Mouse (Mus musculus) NIH3T3 (cell line): ENCODE results near the gene Dab2ip.

Experiments used
- DNase-seq: peaks from one replicate; pipeline ENCODE4 v3.0.0-alpha.2; 2012; ENCODE audit warnings: low read depth

The Dab2ip gene

GRCm38 (mm10) chr2:35558826-35559550 is 922 bp downstream of the Dab2ip start:
- no peak for DNase-seq

- DNase-seq: peak; percentile 41
Observed at GRCm38 (mm10) chr2:35559551-35559835, 1.4 kb downstream of the Dab2ip start.

GRCm38 (mm10) chr2:35563722-35564121 is 5.7 kb downstream of the Dab2ip start:
- DNase-seq: no peak

- no peak for DNase-seq
Observed at GRCm38 (mm10) chr2:35565051-35565836, 7.2 kb downstream of the Dab2ip start.

GRCm38 (mm10) chr2:35566957-35567693 is 9.1 kb downstream of the Dab2ip start:
- DNase-seq: no peak

GRCm38 (mm10) chr2:35567694-35568149 is 9.7 kb downstream of the Dab2ip start:
- no peak for DNase-seq

- DNase-seq: no peak
Observed at GRCm38 (mm10) chr2:35570743-35571142, 12.7 kb downstream of the Dab2ip start.

GRCm38 (mm10) chr2:35574643-35575042 is 16.6 kb downstream of the Dab2ip start:
- no peak for DNase-seq

- DNase-seq: no peak
Observed at GRCm38 (mm10) chr2:35576675-35577074, 18.6 kb downstream of the Dab2ip start.

GRCm38 (mm10) chr2:35580111-35580510 is 22.0 kb downstream of the Dab2ip start:
- DNase-seq: no peak

- DNase-seq: peak; percentile 84
Observed at GRCm38 (mm10) chr2:35581501-35582340, 23.7 kb downstream of the Dab2ip start.

GRCm38 (mm10) chr2:35582341-35582941 is 24.4 kb downstream of the Dab2ip start:
- peak; percentile 5 for DNase-seq

GRCm38 (mm10) chr2:35583406-35583805 is 25.3 kb downstream of the Dab2ip start:
- DNase-seq: no peak

- no peak for DNase-seq
Observed at GRCm38 (mm10) chr2:35584011-35584410, 25.9 kb downstream of the Dab2ip start.

- no peak for DNase-seq
Observed at GRCm38 (mm10) chr2:35588368-35588767, 30.3 kb downstream of the Dab2ip start.

GRCm38 (mm10) chr2:35589385-35589784 is 31.3 kb downstream of the Dab2ip start:
- no peak for DNase-seq

- DNase-seq: peak; percentile 94
Observed at GRCm38 (mm10) chr2:35589800-35590199, 31.7 kb downstream of the Dab2ip start.

GRCm38 (mm10) chr2:35591961-35592724 is 34.1 kb downstream of the Dab2ip start:
- no peak for DNase-seq

- DNase-seq: no peak
Observed at GRCm38 (mm10) chr2:35592725-35593392, 34.8 kb downstream of the Dab2ip start.

GRCm38 (mm10) chr2:35593889-35594288 is 35.8 kb downstream of the Dab2ip start:
- no peak for DNase-seq
